In genomic region chr16:74900835-74901234, GRCm38 (mm10) we compare ENCODE assay signal across 7 mouse cellular contexts.
DNase-seq lines count a peak whose midpoint lies in the region; ATAC-seq lines count a peak whose summit lies in the region.

No protein-coding gene starts in this region.

- H3K36me3 ChIP-seq in forebrain, embryonic 16.5 days (ENCODE audit: control insufficient read depth, insufficient read depth) = no peaks in the 10 kb centered on the region

- H3K4me2 ChIP-seq in forebrain, embryonic 16.5 days (ENCODE audit: low read length) = 0 out of 2 replicates have a peak overlapping the region, but pooled peaks have one; percentile 6

- no peak overlapping the region for H3K9ac ChIP-seq in forebrain, embryonic 16.5 days (replicated peaks; ENCODE audit: low read depth, low read length)

- DNase-seq in layer of hippocampus, adult 11-12 months (ENCODE audit: low spot score) = peak; percentile 12
- DNase-seq in layer of hippocampus, adult 9-10 months (ENCODE audit: low spot score) = no peak
- DNase-seq in cerebellum, adult 9-11 months = peak; percentile 4
- peak; percentile 65 for DNase-seq in left cerebral cortex, postnatal 4 days
- DNase-seq in urinary bladder, postnatal 4 days (ENCODE audit: low spot score in 2 of 2) = no peak

- no peaks in the 10 kb centered on the region; the same call in 1 of the 2 replicates for H3K4me1 ChIP-seq in forebrain, embryonic 16.5 days (replicated peaks; ENCODE audit: control insufficient read depth, insufficient read depth, low read length)

- intact Hi-C loops in left cerebral cortex, postnatal 4 days (cut with DNase I) = no loop called here

- ATAC-seq in forebrain, embryonic 16.5 days = peak; percentile 79
- ATAC-seq in monocyte, adult 5-6 weeks (replicated peaks; ENCODE audit: insufficient number of reproducible peaks, low FRiP score, low TSS enrichment, poor library complexity, severe bottlenecking) = no peak

- WGBS in forebrain, embryonic 16.5 days = 43% methylated on average over 7 of the region's 7 CpGs

- H3K27ac ChIP-seq in forebrain, embryonic 16.5 days (ENCODE audit: low read length) = no peak overlapping the region

- H3K27me3 ChIP-seq in forebrain, embryonic 16.5 days (replicated peaks; ENCODE audit: control insufficient read depth, insufficient read depth, low read length) = no peaks in the 10 kb centered on the region

- H3K4me3 ChIP-seq in forebrain, embryonic 16.5 days (replicated peaks; ENCODE audit: low read length) = no peak overlapping the region

- no peaks in the 10 kb centered on the region for H3K9me3 ChIP-seq in forebrain, embryonic 16.5 days (ENCODE audit: control insufficient read depth, low read length)

Comparison
In these comparisons a context has a peak if more than half of its experiments do, and no peak if none do; other contexts are left out.
1. DNase-seq: peak in layer of hippocampus, adult 11-12 months (single experiment), cerebellum, adult 9-11 months (single experiment) and left cerebral cortex, postnatal 4 days (single experiment); none in layer of hippocampus, adult 9-10 months (single experiment) and urinary bladder, postnatal 4 days (0 of 2).